Mouse (Mus musculus) CH12.LX (cell line): ENCODE measurements around the gene Opalin. TPM values are rescaled to one million over a fixed set of nuclear protein-coding genes. Genes with fewer than 3 reads are reported as not detected.

Source experiments
- DNase-seq: peaks from one replicate; pipeline ENCODE4 v3.0.0-alpha.2; 2013; ENCODE audit errors: extremely low read depth
- H3K27ac ChIP-seq: 2 replicates; pipeline ENCODE4 v1.5.1; 2012; ENCODE audit warnings: low read depth, mild to moderate bottlenecking, control low read depth, moderate library complexity; ENCODE audit not compliant: insufficient read depth
- H3K27me3 ChIP-seq: replicated peaks from 2 replicates; pipeline ENCODE3; 2012; ENCODE audit warnings: inconsistent platforms
- H3K36me3 ChIP-seq, 2 experiments: replicated peaks in 1 of 2; 2 replicates each; pipeline versions ENCODE3 to v1.6.1; 2012; ENCODE audit warnings: inconsistent platforms in 1 of 2, low read length in 1 of 2, mild to moderate bottlenecking in 1 of 2, mixed read lengths in 1 of 2, moderate library complexity in 1 of 2; ENCODE audit not compliant: control insufficient read depth in 1 of 2, insufficient read depth in 1 of 2
- H3K4me1 ChIP-seq, 2 experiments: 2 replicates each; pipeline ENCODE4 v1.6.1; 2012; ENCODE audit warnings: inconsistent platforms in 1 of 2, moderate library complexity in 1 of 2; ENCODE audit not compliant: insufficient read depth in 2 of 2, control insufficient read depth in 1 of 2
- H3K4me2 ChIP-seq: 2 replicates; pipeline ENCODE4 v1.6.1; 2012; ENCODE audit warnings: low read depth, mild to moderate bottlenecking, control low read depth; ENCODE audit not compliant: poor library complexity, insufficient read depth, severe bottlenecking
- H3K4me3 ChIP-seq, 3 experiments: fragments of 150-350 bp in 1 of 3; sonication (generic) in 1 of 3; replicated peaks in 1 of 3; 2 replicates each; pipeline versions ENCODE3 to v1.5.1; 2011 to 2012; ENCODE audit warnings: low read depth in 2 of 3, low read length in 2 of 3, mild to moderate bottlenecking in 2 of 3, moderate library complexity in 2 of 3, control low read depth in 1 of 3, improper control_type of control experiment in 1 of 3, inconsistent platforms in 1 of 3, mixed read lengths in 1 of 3; ENCODE audit not compliant: poor library complexity in 1 of 3
- H3K79me2 ChIP-seq: replicated peaks from 2 replicates; pipeline ENCODE4 v1.6.1; 2012; ENCODE audit warnings: mild to moderate bottlenecking, moderate library complexity; ENCODE audit not compliant: control insufficient read depth, poor library complexity, insufficient read depth, severe bottlenecking; ENCODE audit errors: extremely low read depth
- H3K9ac ChIP-seq: 2 replicates; pipeline ENCODE4 v1.6.1; 2012; ENCODE audit warnings: low read depth, mild to moderate bottlenecking, control low read depth, moderate library complexity; ENCODE audit not compliant: insufficient read depth
- H3K9me3 ChIP-seq: replicated peaks from 2 replicates; pipeline ENCODE3; 2012; ENCODE audit warnings: low read length, inconsistent platforms, mixed read lengths
- CHD2 ChIP-seq: IDR thresholded peaks from 2 replicates; pipeline ENCODE4 v1.6.1; 2011; ENCODE audit warnings: low read length, improper control_type of control experiment
- CTCF ChIP-seq, 2 experiments: IDR thresholded peaks in 1 of 2; conservative IDR thresholded peaks in 1 of 2; 2 replicates each; pipeline ENCODE4 v1.5.1; 2011 to 2012; ENCODE audit warnings: low read depth in 2 of 2, low read length in 2 of 2, improper control_type of control experiment in 1 of 2, inconsistent platforms in 1 of 2, mild to moderate bottlenecking in 1 of 2, moderate library complexity in 1 of 2
- E2F4 ChIP-seq: IDR thresholded peaks from 2 replicates; pipeline ENCODE4 v1.6.1; 2011; ENCODE audit warnings: low read depth, low read length, improper control_type of control experiment; ENCODE audit not compliant: insufficient replicate concordance
- GABPA ChIP-seq: IDR thresholded peaks from 2 replicates; pipeline ENCODE4 v1.6.1; 2012; ENCODE audit warnings: low read depth, low read length, improper control_type of control experiment, inconsistent platforms; ENCODE audit not compliant: insufficient replicate concordance
- HCFC1 ChIP-seq: IDR thresholded peaks from 2 replicates; pipeline ENCODE4 v1.6.1; 2012; ENCODE audit warnings: low read depth, mild to moderate bottlenecking, inconsistent platforms, low read length, improper control_type of control experiment
- IRF4 ChIP-seq: IDR thresholded peaks from 2 replicates; pipeline ENCODE4 v1.6.1; 2014; ENCODE audit warnings: low read depth, mild to moderate bottlenecking, inconsistent platforms, low read length, improper control_type of control experiment
- JUN ChIP-seq: IDR thresholded peaks from 2 replicates; pipeline ENCODE4 v1.6.1; 2011; ENCODE audit warnings: low read depth, mild to moderate bottlenecking, low read length, improper control_type of control experiment, moderate library complexity; ENCODE audit not compliant: insufficient read depth
- KAT2A ChIP-seq: IDR thresholded peaks from 2 replicates; pipeline ENCODE4 v1.6.1; 2012; ENCODE audit warnings: low read length, improper control_type of control experiment, inconsistent platforms; ENCODE audit not compliant: insufficient replicate concordance
- MAX ChIP-seq: IDR thresholded peaks from 2 replicates; pipeline ENCODE4 v1.6.1; 2011; ENCODE audit warnings: low read length, improper control_type of control experiment
- MXI1 ChIP-seq: IDR thresholded peaks from 2 replicates; pipeline ENCODE4 v1.6.1; 2011; ENCODE audit warnings: mild to moderate bottlenecking, low read depth, low read length, improper control_type of control experiment
- MYC ChIP-seq: IDR thresholded peaks from 2 replicates; pipeline ENCODE4 v1.6.1; 2011; ENCODE audit warnings: low read depth, mild to moderate bottlenecking, improper control_type of control experiment, low read length
- NELFE ChIP-seq: IDR thresholded peaks from 2 replicates; pipeline ENCODE4 v1.6.1; 2011; ENCODE audit warnings: low read depth, low read length, improper control_type of control experiment
- NRF1 ChIP-seq: IDR thresholded peaks from 2 replicates; pipeline ENCODE4 v1.6.1; 2014; ENCODE audit warnings: low read depth, mild to moderate bottlenecking, inconsistent platforms, low read length, improper control_type of control experiment, moderate library complexity
- POLR2A ChIP-seq: IDR thresholded peaks from 2 replicates; pipeline ENCODE4 v1.6.1; 2011; ENCODE audit warnings: low read depth, mild to moderate bottlenecking, improper control_type of control experiment, low read length
- POLR2AphosphoS2 ChIP-seq: IDR thresholded peaks from 2 replicates; pipeline ENCODE4 v1.6.1; 2011; ENCODE audit warnings: low read depth, low read length, improper control_type of control experiment
- RCOR1 ChIP-seq: conservative IDR thresholded peaks from 2 replicates; pipeline ENCODE4 v1.6.1; 2012; ENCODE audit warnings: low read depth, mild to moderate bottlenecking, inconsistent platforms, low read length, improper control_type of control experiment
- SMC3 ChIP-seq: IDR thresholded peaks from 2 replicates; pipeline ENCODE4 v1.6.1; 2011; ENCODE audit warnings: low read depth, low read length, improper control_type of control experiment
- TCF12 ChIP-seq: IDR thresholded peaks from 2 replicates; pipeline ENCODE4 v1.6.1; 2014; ENCODE audit warnings: low read depth, mild to moderate bottlenecking, inconsistent platforms, low read length, improper control_type of control experiment
- USF1 ChIP-seq: IDR thresholded peaks from 2 replicates; pipeline ENCODE4 v1.6.1; 2014; ENCODE audit warnings: low read depth, mild to moderate bottlenecking, inconsistent platforms, low read length, improper control_type of control experiment
- USF2 ChIP-seq: conservative IDR thresholded peaks from 2 replicates; pipeline ENCODE4 v1.6.1; 2011; ENCODE audit warnings: low read depth, low read length, improper control_type of control experiment
- ZNF384 ChIP-seq: IDR thresholded peaks from 2 replicates; pipeline ENCODE4 v1.6.1; 2012; ENCODE audit warnings: low read depth, low read length, improper control_type of control experiment, inconsistent platforms
- dilution Hi-C: fragments of 300-500 bp; cut with MboI; formaldehyde crosslinking; loops from 2 replicates; pipeline ENCODE4 v1.14.3; 2020; ENCODE audit warnings: low sequenced_read_pairs; ENCODE audit not compliant: extremely low pct_unique_long_range_greater_than_20kb, extremely low pct_ligation_motif_present
- in situ Hi-C: fragments of 300-500 bp; cut with MboI; formaldehyde crosslinking; loops from 3 replicates; pipeline ENCODE4 v1.14.3; 2019; ENCODE audit warnings: low sequenced_read_pairs, low pct_ligation_motif_present, low pct_unique_long_range_greater_than_20kb, mixed read lengths
- polyA plus RNA-seq: library from polyadenylated mRNA; unstranded; fragments of >175 nt; gene quantifications from 2 replicates; pipeline ENCODE4 v1.2.1, GENCODE M21; 2012; ENCODE audit warnings: low read depth; ENCODE audit not compliant: insufficient read length
- total RNA-seq, 2 experiments: library from RNA; depleted of rRNA; stranded (reverse); fragments of 300-350 nt in 1 of 2; fragments of >200 nt in 1 of 2; gene quantifications; 2 replicates each; pipeline ENCODE4 v1.2.3; 2012 to 2014

Gene Opalin
- total and polyA plus RNA-seq, 3 experiments: not detected

DNA sequence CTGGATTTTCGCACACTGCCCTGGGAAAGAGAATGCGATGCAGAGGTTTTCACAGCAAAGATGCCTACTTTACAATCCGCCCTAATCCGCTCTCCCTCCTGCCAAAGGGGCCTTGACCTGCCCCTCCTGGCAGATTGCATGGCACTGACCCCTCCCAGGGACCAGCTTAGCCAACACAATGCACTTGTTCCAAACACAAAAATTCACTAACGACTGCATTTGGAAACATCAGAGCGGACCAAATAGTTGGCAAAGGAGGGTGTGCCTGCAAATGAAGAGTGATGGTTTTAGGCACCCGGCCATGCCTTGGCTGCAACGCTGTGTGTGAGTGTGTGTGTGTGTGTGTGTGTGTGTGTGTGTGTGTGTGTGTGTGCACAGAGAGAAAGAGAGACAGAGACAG, 32.6 kb upstream of the Opalin start:
- Histone ChIP-seq H3K4me1 (peaks cover 0 to 3% of the 10 kb centered on the region in 2 experiments; a peak in 1 of 4 replicates), H3K27me3 (peaks cover 14% of the 10 kb centered on the region)

DNA sequence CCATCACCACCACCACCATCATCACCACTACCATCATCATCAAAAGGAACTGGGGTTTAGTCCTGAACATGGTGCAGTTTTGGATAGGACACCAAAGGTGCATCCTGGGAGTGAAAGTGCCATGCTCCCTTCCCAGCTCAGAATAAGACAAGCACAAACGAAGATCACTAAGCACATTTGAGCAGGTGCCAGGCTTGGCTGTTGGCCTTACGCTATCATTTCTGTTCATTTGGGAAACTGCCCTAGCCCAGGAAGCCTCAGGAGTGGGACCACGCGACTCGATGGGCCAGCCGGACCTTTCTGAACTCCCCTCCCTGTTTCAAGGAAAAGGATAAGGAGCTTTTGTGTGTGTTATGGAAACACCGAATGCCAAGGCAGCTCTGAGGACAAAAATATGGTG, 31.8 kb upstream of the Opalin start:
- Histone ChIP-seq H3K4me1 (peaks cover 0 to 6% of the 10 kb centered on the region in 2 experiments; a peak in 1 of 4 replicates), H3K27me3 (peaks cover 14% of the 10 kb centered on the region), H3K4me2 (no peak overlapping the region), H3K79me2 (no peaks in the 10 kb centered on the region), H3K4me3 (no peak overlapping the region), H3K9me3 (no peaks in the 10 kb centered on the region), H3K9ac (no peak overlapping the region), H3K36me3 (no peaks in the 10 kb centered on the region), H3K27ac (no peak overlapping the region)
- dilution Hi-C loops: no loop called here
- TF ChIP-seq TCF12 (no peak), CHD2 (no peak), USF1 (no peak), USF2 (no peak), IRF4 (no peak), RCOR1 (no peak), KAT2A (no peak), MXI1 (no peak), POLR2AphosphoS2 (no peak), MYC (no peak), SMC3 (no peak), HCFC1 (no peak), POLR2A (no peak), GABPA (no peak), NELFE (no peak), E2F4 (no peak), MAX (no peak), JUN (no peak)
- in situ Hi-C loops: no loop called here
- no peak for DNase-seq

More for the DNA sequence above, 32.6 kb upstream of the Opalin start:
- H3K27ac ChIP-seq: no peak overlapping the region
- H3K9ac ChIP-seq: no peak overlapping the region
- no peak overlapping the region for H3K4me3 ChIP-seq
- in situ Hi-C loops (no loop called here), dilution Hi-C loops (no loop called here)
- DNase-seq: no peak
- no peaks in the 10 kb centered on the region for H3K9me3 ChIP-seq
- no peak overlapping the region for H3K4me2 ChIP-seq
- H3K36me3 ChIP-seq: no peaks in the 10 kb centered on the region
- TF ChIP-seq ZNF384: no peak
- TF ChIP-seq CTCF (conservative IDR thresholded peaks at IDR 0.05 in 1 of 2, IDR thresholded peaks at IDR 0.05 in 1 of 2; ENCODE audit: low read depth in 2 of 2, low read length in 2 of 2): no peak
- no peak for TF ChIP-seq MAX
- TF ChIP-seq NRF1: no peak
- no peak for TF ChIP-seq GABPA
- no peaks in the 10 kb centered on the region for H3K79me2 ChIP-seq
